Mouse (Mus musculus): ENCODE measurements around the gene Rtp1. TPM values are rescaled to one million over a fixed set of nuclear protein-coding genes. Genes with fewer than 3 reads are reported as not detected.

Rtp1 gene
- polyA plus RNA-seq, 1 experiment from 2014 or later: not detected

DNA sequence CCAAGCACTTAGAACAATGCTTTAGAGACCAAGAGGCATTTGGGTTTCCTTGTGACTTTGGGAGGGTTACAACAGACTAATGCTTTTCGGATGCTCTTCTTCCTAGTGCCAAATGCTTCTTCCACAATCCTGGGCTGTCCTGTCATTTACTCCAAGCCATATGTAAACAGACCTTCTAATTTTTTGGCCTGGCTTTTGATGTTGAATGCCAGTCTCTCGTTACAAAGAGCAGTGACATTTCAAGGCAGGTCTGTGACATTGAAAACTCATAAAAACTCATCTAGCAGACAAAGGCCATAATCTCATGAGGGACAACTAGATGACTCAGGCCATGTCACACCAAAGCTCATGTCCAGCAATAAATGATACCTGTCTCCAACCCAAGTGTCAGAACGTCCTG, 43.1 kb downstream of the Rtp1 start:
- H3K9ac ChIP-seq (ENCODE audit: low read depth, low read length): no peak overlapping the region
- ATAC-seq (ENCODE audit: low read depth): no peak
- no peaks in the 10 kb centered on the region; the same call in 1 of the 2 replicates for H3K4me1 ChIP-seq (ENCODE audit: control insufficient read depth, low read depth, low read length)
- H3K9me3 ChIP-seq (replicated peaks; ENCODE audit: control insufficient read depth, low read length): no peaks in the 10 kb centered on the region
- no peaks in the 10 kb centered on the region for H3K27me3 ChIP-seq (ENCODE audit: control insufficient read depth, insufficient read depth, low read depth, low read length)
- H3K27ac ChIP-seq (ENCODE audit: low read length): no peak overlapping the region
- H3K4me3 ChIP-seq (ENCODE audit: low read depth, low read length): no peak overlapping the region
- WGBS (ENCODE audit: insufficient replicate concordance): 44% methylated on average over 3 of the region's 3 CpGs
- H3K4me2 ChIP-seq (ENCODE audit: low read depth, low read length): no peak overlapping the region
- no peaks in the 10 kb centered on the region for H3K36me3 ChIP-seq (ENCODE audit: control insufficient read depth, insufficient read depth)

DNA sequence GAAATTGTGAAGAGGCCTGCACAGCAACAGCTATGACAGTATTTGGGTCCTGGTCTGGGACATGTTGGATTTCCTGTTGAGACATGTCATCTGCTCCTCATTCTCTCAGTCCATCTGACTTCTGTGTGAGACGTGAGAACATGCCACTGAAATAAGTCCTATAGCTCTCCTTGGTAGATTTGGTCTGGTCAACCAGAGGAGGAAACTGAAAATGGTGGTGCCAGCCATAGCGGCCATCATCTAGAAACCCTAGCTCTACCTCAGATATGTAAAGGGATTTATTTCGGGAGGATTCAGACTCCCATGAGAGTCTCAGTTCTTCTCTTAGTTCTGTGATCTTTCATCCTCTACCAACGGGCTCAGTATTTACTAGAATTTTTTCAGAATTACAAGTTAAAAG, 46.7 kb downstream of the Rtp1 start:
- WGBS (ENCODE audit: insufficient replicate concordance): 61% methylated on average over 4 of the region's 4 CpGs

DNA sequence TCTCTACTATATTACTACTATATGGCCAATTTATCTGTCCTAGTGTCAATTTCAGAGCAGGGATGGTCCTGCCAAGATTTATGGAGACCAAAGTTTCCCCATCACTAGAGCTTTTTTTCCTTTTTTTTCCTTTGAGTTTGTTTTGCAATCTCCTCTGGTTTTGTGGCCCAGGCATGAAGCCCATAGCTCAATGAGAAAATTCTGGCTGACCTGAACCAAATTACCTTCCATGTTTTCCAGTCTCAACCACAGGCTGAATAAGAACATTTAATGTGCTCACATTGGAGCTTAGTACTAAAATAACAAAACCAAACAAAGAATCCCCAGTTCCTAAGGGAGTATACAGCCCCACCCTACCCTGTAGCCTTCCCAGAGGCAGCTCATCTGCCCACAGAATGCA, 47.7 kb downstream of the Rtp1 start:
- no peaks in the 10 kb centered on the region for H3K27me3 ChIP-seq (ENCODE audit: control insufficient read depth, insufficient read depth, low read depth, low read length)
- no peak for ATAC-seq (ENCODE audit: low read depth)
- no peaks in the 10 kb centered on the region for H3K9me3 ChIP-seq (replicated peaks; ENCODE audit: control insufficient read depth, low read length)
- H3K4me3 ChIP-seq (ENCODE audit: low read depth, low read length): no peak overlapping the region
- no peaks in the 10 kb centered on the region for H3K4me1 ChIP-seq (ENCODE audit: control insufficient read depth, low read depth, low read length)
- H3K36me3 ChIP-seq (ENCODE audit: control insufficient read depth, insufficient read depth): no peaks in the 10 kb centered on the region
- no peak overlapping the region for H3K9ac ChIP-seq (ENCODE audit: low read depth, low read length)
- H3K27ac ChIP-seq (ENCODE audit: low read length): no peak overlapping the region
- no peak overlapping the region for H3K4me2 ChIP-seq (ENCODE audit: low read depth, low read length)

More for the DNA sequence above, 46.7 kb downstream of the Rtp1 start:
- Histone ChIP-seq H3K4me2 (ENCODE audit: low read depth, low read length) (no peak overlapping the region), H3K9ac (ENCODE audit: low read depth, low read length) (no peak overlapping the region), H3K36me3 (ENCODE audit: control insufficient read depth, insufficient read depth) (no peaks in the 10 kb centered on the region), H3K9me3 (replicated peaks; ENCODE audit: control insufficient read depth, low read length) (no peaks in the 10 kb centered on the region), H3K27me3 (ENCODE audit: control insufficient read depth, insufficient read depth, low read depth, low read length) (no peaks in the 10 kb centered on the region), H3K4me3 (ENCODE audit: low read depth, low read length) (no peak overlapping the region), H3K4me1 (ENCODE audit: control insufficient read depth, low read depth, low read length) (no peaks in the 10 kb centered on the region), H3K27ac (ENCODE audit: low read length) (no peak overlapping the region)
- ATAC-seq (ENCODE audit: low read depth): no peak

DNA sequence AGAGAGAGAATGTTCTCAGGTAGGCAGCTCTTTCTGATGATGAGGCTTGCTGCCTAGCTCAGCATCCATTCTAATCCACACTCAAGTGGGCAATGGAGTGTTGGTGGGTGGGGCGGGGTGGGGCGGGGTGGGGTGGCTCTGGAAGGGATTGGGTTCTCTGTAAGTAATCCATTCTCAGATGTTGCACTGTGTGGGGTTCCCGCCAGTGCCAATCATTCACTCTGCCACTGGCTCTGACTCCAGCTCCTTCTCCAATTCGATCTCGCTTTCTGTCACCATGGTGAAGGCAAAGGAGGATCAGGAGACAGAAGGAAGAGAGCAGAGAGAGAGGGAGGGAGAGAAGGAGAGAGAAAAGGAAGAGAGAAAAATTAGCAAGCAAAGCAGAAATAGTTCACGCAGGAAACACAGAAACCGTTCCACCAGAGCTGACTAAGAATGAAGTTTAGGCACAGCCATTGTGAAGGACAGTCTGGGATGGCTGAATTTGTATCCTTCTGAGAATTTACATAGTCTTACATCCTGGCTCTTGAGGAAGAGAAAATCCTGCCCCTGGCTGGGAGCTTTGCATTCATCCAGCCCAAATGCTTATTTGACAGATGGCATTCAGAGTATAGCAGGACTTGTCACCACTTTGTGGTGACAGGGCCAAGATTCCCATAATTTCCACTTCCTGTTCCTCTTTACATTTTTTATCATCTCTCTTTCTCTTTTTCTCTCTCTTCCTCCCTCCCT, 51.1 kb downstream of the Rtp1 start:
- Histone ChIP-seq H3K27me3 (ENCODE audit: control insufficient read depth, insufficient read depth, low read depth, low read length) (no peaks in the 10 kb centered on the region), H3K4me2 (ENCODE audit: low read depth, low read length) (no peak overlapping the region), H3K4me3 (ENCODE audit: low read depth, low read length) (no peak overlapping the region), H3K9me3 (replicated peaks; ENCODE audit: control insufficient read depth, low read length) (no peaks in the 10 kb centered on the region), H3K36me3 (ENCODE audit: control insufficient read depth, insufficient read depth) (no peaks in the 10 kb centered on the region), H3K4me1 (ENCODE audit: control insufficient read depth, low read depth, low read length) (no peaks in the 10 kb centered on the region), H3K27ac (ENCODE audit: low read length) (no peak overlapping the region), H3K9ac (ENCODE audit: low read depth, low read length) (no peak overlapping the region)
- ATAC-seq (ENCODE audit: low read depth): no peak
- WGBS (ENCODE audit: insufficient replicate concordance): 59% methylated on average over 7 of the region's 7 CpGs

DNA sequence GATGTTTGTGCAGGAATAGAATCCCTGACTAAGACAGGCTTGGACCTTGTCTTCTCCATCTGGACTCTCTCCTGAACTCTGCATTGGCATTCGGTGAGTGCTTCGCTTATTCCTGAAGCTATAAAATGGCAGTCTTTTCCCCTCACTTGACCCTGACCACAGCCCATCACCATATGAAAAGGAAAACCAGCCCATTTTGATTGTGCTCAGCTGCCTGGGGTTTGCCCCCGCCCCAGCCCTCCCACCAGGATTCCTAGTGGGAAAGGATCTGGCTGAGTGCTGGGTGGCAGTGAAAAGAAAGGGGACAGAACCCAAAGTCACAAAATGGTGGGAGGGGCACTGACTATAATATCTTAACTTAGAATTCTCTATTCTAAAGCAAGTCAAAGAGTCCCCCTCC, 53.3 kb downstream of the Rtp1 start:
- no peak for ATAC-seq (ENCODE audit: low read depth)

DNA sequence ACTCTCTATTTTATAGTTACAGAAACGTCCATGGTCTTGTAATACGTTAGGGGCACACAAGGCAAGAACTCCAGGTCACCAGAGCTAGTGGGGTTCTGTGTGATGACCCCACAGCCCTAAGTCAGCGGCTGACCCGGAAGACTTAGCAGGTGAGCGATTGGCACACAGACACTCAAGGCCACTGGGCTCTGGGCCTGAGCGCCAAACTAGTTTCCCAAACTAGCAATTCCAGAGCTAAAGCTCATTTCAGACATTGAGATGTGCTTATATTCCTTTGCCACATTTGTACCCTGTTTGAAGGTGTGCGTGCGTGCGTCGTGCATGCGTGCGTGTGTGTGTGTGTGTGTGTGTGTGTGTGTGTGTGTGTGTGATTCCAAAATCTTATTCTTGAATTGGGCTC, 53.9 kb downstream of the Rtp1 start:
- H3K9ac ChIP-seq (ENCODE audit: low read depth, low read length): no peak overlapping the region
- no peaks in the 10 kb centered on the region for H3K9me3 ChIP-seq (replicated peaks; ENCODE audit: control insufficient read depth, low read length)
- H3K4me2 ChIP-seq (ENCODE audit: low read depth, low read length): no peak overlapping the region
- 74% methylated on average over 12 of the region's 12 CpGs for whole genome bisulfite sequencing (ENCODE audit: insufficient replicate concordance)
- no peaks in the 10 kb centered on the region for H3K27me3 ChIP-seq (ENCODE audit: control insufficient read depth, insufficient read depth, low read depth, low read length)
- H3K36me3 ChIP-seq (ENCODE audit: control insufficient read depth, insufficient read depth): no peaks in the 10 kb centered on the region
- no peak overlapping the region for H3K4me3 ChIP-seq (ENCODE audit: low read depth, low read length)
- no peaks in the 10 kb centered on the region for H3K4me1 ChIP-seq (ENCODE audit: control insufficient read depth, low read depth, low read length)
- H3K27ac ChIP-seq (ENCODE audit: low read length): no peak overlapping the region
- no peak for ATAC-seq (ENCODE audit: low read depth)

More for the DNA sequence above, 53.3 kb downstream of the Rtp1 start:
- Histone ChIP-seq H3K9me3 (replicated peaks; ENCODE audit: control insufficient read depth, low read length) (no peaks in the 10 kb centered on the region), H3K27ac (ENCODE audit: low read length) (no peak overlapping the region), H3K9ac (ENCODE audit: low read depth, low read length) (no peak overlapping the region), H3K4me3 (ENCODE audit: low read depth, low read length) (no peak overlapping the region), H3K36me3 (ENCODE audit: control insufficient read depth, insufficient read depth) (no peaks in the 10 kb centered on the region), H3K4me2 (ENCODE audit: low read depth, low read length) (no peak overlapping the region), H3K4me1 (ENCODE audit: control insufficient read depth, low read depth, low read length) (no peaks in the 10 kb centered on the region), H3K27me3 (ENCODE audit: control insufficient read depth, insufficient read depth, low read depth, low read length) (no peaks in the 10 kb centered on the region)
- WGBS (ENCODE audit: insufficient replicate concordance): 72% methylated on average over 3 of the region's 3 CpGs

DNA sequence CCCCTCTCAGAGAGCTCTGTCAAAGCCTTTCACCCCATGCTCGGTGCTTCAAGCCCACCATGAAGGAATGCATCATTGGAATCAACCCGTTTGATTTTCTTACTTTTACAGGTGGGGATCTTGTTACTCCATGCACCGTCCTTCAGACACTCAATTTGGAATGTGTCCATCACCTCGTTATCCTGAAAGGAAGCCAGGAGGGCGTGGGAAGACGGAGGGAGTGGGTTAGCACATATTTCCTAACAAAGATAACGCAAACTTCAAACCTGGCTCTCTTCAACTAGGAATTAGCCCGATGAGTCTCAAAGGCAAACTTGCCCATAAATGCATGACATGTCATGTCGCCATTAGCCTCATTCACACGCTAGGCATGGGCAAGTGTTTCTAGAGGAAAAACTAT, 54.4 kb downstream of the Rtp1 start:
- no peak for ATAC-seq (ENCODE audit: low read depth)

More for the DNA sequence above, 54.4 kb downstream of the Rtp1 start:
- Histone ChIP-seq H3K9ac (ENCODE audit: low read depth, low read length) (no peak overlapping the region), H3K4me1 (ENCODE audit: control insufficient read depth, low read depth, low read length) (no peaks in the 10 kb centered on the region), H3K36me3 (ENCODE audit: control insufficient read depth, insufficient read depth) (no peaks in the 10 kb centered on the region), H3K27me3 (ENCODE audit: control insufficient read depth, insufficient read depth, low read depth, low read length) (no peaks in the 10 kb centered on the region), H3K4me3 (ENCODE audit: low read depth, low read length) (no peak overlapping the region), H3K4me2 (ENCODE audit: low read depth, low read length) (no peak overlapping the region), H3K27ac (ENCODE audit: low read length) (no peak overlapping the region), H3K9me3 (replicated peaks; ENCODE audit: control insufficient read depth, low read length) (no peaks in the 10 kb centered on the region)
- WGBS (ENCODE audit: insufficient replicate concordance): 64% methylated on average over 10 of the region's 10 CpGs

Other genes starting within 250 kb of the Rtp1 start
- gene St6gal1, start 204.4 kb upstream of the Rtp1 start, polyA plus RNA-seq (2015; fragmentation: Nextera tagmentation; extraction: Ambion mirVana): 16.7 and 21.1 TPM in 2 replicates
- 5.6 and 6.5 TPM in 2 replicates for gene Rtp4, start 91.2 kb downstream of the Rtp1 start, polyA plus RNA-seq (2015; fragmentation: Nextera tagmentation; extraction: Ambion mirVana)
- gene Masp1, start 91.7 kb downstream of the Rtp1 start, polyA plus RNA-seq (2015; fragmentation: Nextera tagmentation; extraction: Ambion mirVana): 26.5 and 30.8 TPM in 2 replicates